Comparison of ENCODE assay signal across 8 mouse cellular contexts in the genomic region with DNA sequence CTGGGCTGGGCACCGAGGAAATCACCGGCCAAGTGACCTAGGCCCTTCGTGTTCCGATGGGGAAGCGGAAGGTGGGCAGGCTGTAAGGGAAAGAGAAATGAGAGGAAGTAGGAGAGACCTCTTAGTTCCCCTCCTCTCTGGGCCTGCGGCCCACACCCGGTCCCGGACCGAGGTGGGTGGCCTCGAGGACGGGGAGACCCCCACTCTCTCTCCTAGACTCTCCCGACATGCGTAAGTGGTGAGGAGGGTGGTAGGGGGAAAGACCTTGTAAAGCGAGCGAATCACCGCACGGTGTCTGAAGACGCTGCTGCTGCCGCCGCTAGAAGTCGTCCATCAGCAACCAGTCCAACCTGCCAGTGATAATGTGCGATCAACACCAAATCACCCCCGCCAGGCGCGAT. TPM values are rescaled to one million over a fixed set of nuclear protein-coding genes. Genes with fewer than 3 reads are reported as not detected.
DNase-seq lines count a peak whose midpoint lies in the region; ATAC-seq and TF ChIP-seq lines count a peak whose summit lies in the region.

No protein-coding gene starts in this region.

- H3K36me3 ChIP-seq in limb, embryonic 12.5 days = no peaks in the 10 kb centered on the region
- no peaks in the 10 kb centered on the region for H3K36me3 ChIP-seq in neural tube, embryonic 14.5 days (ENCODE audit: control insufficient read depth, insufficient read depth, low read length)

- 2% methylated on average over 25 of the region's 25 CpGs for WGBS in limb, embryonic 12.5 days
- WGBS in neural tube, embryonic 14.5 days = 4% methylated on average over 23 of the region's 25 CpGs
- 47% methylated on average over 25 of the region's 25 CpGs for WGBS in cerebellum, adult 2 months

- no peak for TF ChIP-seq POLR2A in cerebellum, adult 2 months (IDR thresholded peaks at IDR 0.05; ENCODE audit: borderline replicate concordance, insufficient read depth, low read length)

- TF ChIP-seq CTCF in cerebellum, adult 2 months (IDR thresholded peaks at IDR 0.05; ENCODE audit: borderline replicate concordance, insufficient read depth, low read depth, low read length) = no peak

- peaks cover 56% of the 10 kb centered on the region for H3K4me1 ChIP-seq in limb, embryonic 12.5 days (replicated peaks)
- H3K4me1 ChIP-seq in neural tube, embryonic 14.5 days (ENCODE audit: control insufficient read depth, insufficient read depth, low read length) = no peaks in the 10 kb centered on the region; the same call in 1 of the 2 replicates
- peaks cover 4% of the 10 kb centered on the region; the same call in 1 of the 2 replicates for H3K4me1 ChIP-seq in cerebellum, adult 2 months (ENCODE audit: control insufficient read depth, insufficient read depth, low read length)

- ATAC-seq in limb, embryonic 12.5 days (ENCODE audit: insufficient number of reproducible peaks, insufficient read depth, low FRiP score, low TSS enrichment, low read depth) = no peak
- peak; percentile 32; the same call in 1 of the 2 replicates for ATAC-seq in neural tube, embryonic 14.5 days (ENCODE audit: low read depth)

- DNase-seq in adrenal gland, postnatal 14 days = peak; percentile 24
- no peak for DNase-seq in adrenal gland, postnatal 4 days (ENCODE audit: low spot score in 2 of 2)
- peak; percentile 51 for DNase-seq in retina, postnatal 1 day
- no peak for DNase-seq in retina, embryonic 14.5 days (ENCODE audit: low spot score)
- no peak for DNase-seq in cerebellum, adult 2 months
- no peak for DNase-seq in gastrocnemius, postnatal 10 days

- peak overlapping the region; percentile 36 for H3K4me3 ChIP-seq in limb, embryonic 12.5 days (replicated peaks)
- peak overlapping the region; percentile 34 for H3K4me3 ChIP-seq in neural tube, embryonic 14.5 days (ENCODE audit: low read depth, low read length)
- H3K4me3 ChIP-seq in cerebellum, adult 2 months (replicated peaks; ENCODE audit: insufficient read depth, low read depth, low read length) = no peak overlapping the region

- H3K4me2 ChIP-seq in limb, embryonic 12.5 days = peak overlapping the region; percentile 74
- H3K4me2 ChIP-seq in neural tube, embryonic 14.5 days (ENCODE audit: low read depth, low read length) = peak overlapping the region; percentile 67

- peak overlapping the region; percentile 66 for H3K27ac ChIP-seq in limb, embryonic 12.5 days
- H3K27ac ChIP-seq in neural tube, embryonic 14.5 days (ENCODE audit: low read depth, low read length) = peak overlapping the region; percentile 89
- H3K27ac ChIP-seq in cerebellum, adult 2 months (ENCODE audit: insufficient read depth, low read length) = no peak overlapping the region

- no peaks in the 10 kb centered on the region for H3K9me3 ChIP-seq in limb, embryonic 12.5 days
- no peaks in the 10 kb centered on the region for H3K9me3 ChIP-seq in neural tube, embryonic 14.5 days (ENCODE audit: control insufficient read depth, low read length)

- peak overlapping the region; percentile 48; the same call in 1 of the 2 replicates for H3K9ac ChIP-seq in limb, embryonic 12.5 days (replicated peaks)
- peak overlapping the region; percentile 52 for H3K9ac ChIP-seq in neural tube, embryonic 14.5 days (replicated peaks; ENCODE audit: low read depth, low read length)

- H3K27me3 ChIP-seq in limb, embryonic 12.5 days = peaks cover 95% of the 10 kb centered on the region
- H3K27me3 ChIP-seq in neural tube, embryonic 14.5 days (ENCODE audit: control insufficient read depth, insufficient read depth, low read length) = peaks cover 7% of the 10 kb centered on the region; the same call in 1 of the 2 replicates
- no peaks in the 10 kb centered on the region for H3K27me3 ChIP-seq in cerebellum, adult 2 months (ENCODE audit: control insufficient read depth, insufficient read depth, low read length)

RNA-seq across cellular contexts. Expression of a gene that starts 23.0 kb away (rescaled TPM):
- 18.6 and 25.5 TPM in 2 replicates for total RNA-seq in adrenal gland, postnatal 14 days (2021)
- 10 to 100 TPM; 34.6 to 37.8 TPM for total RNA-seq in adrenal gland, postnatal 4 days (2021)
- polyA plus RNA-seq in limb, embryonic 12.5 days (2016; fragmentation: Nextera tagmentation; extraction: Ambion mirVana) = 25.6 and 30.5 TPM in 2 replicates
- 17.9 and 21.1 TPM in 2 replicates for polyA plus RNA-seq in neural tube, embryonic 14.5 days (2014; fragmentation: Nextera tagmentation; extraction: Ambion mirVana)
- polyA plus RNA-seq in cerebellum, adult 2 months (2012; rRNA removed) = 12.2 and 12.9 TPM in 2 replicates
- 10 to 100 TPM; 20.6 to 28.0 TPM for total RNA-seq in gastrocnemius, postnatal 10 days (2021)

Comparison
In these comparisons a context has a peak if more than half of its experiments do, and no peak if none do; other contexts are left out.
1. DNase-seq: peak in adrenal gland, postnatal 14 days (single experiment) and retina, postnatal 1 day (single experiment); none in adrenal gland, postnatal 4 days (0 of 2), retina, embryonic 14.5 days (single experiment), cerebellum, adult 2 months (0 of 2) and gastrocnemius, postnatal 10 days (single experiment).